Mouse (Mus musculus) gastrocnemius, adult 8-10 months (tissue): Measurements from ENCODE around the gene Ramac. TPM values are rescaled to one million over a fixed set of nuclear protein-coding genes. Genes with fewer than 3 reads are reported as not detected.

ENCODE experiments used
- DNase-seq, 2 experiments: peaks; one replicate each; pipeline ENCODE4 v3.0.0; 2022; ENCODE audit warnings: low spot score in 2 of 2
- total RNA-seq, 4 experiments: library from RNA; stranded (reverse); gene quantifications; 2 replicates each; pipeline ENCODE4 v1.2.4; 2022

Gene Ramac
- 10 to 100 TPM; 23.0 to 26.0 (median 24.4) TPM for total RNA-seq

GRCm38 (mm10) chr7:81762180-81763109 is at the start of gene Ramac:
Gene Ramac (plus strand): TSS chr7:81762925.
- peak; percentile 61 to 76 for DNase-seq

GRCm38 (mm10) chr7:81718657-81719056 is 44.1 kb upstream of the Ramac start:
- no peak for DNase-seq

GRCm38 (mm10) chr7:81719216-81719661 is 43.5 kb upstream of the Ramac start:
- DNase-seq: no peak

- DNase-seq: no peak
Measured at GRCm38 (mm10) chr7:81721271-81721670, 41.5 kb upstream of the Ramac start.

- DNase-seq: no peak
Measured at GRCm38 (mm10) chr7:81723851-81724250, 38.9 kb upstream of the Ramac start.

GRCm38 (mm10) chr7:81725986-81726727 is 36.6 kb upstream of the Ramac start:
- DNase-seq: no peak

GRCm38 (mm10) chr7:81726728-81727005 is 36.1 kb upstream of the Ramac start:
- DNase-seq: no peak

GRCm38 (mm10) chr7:81727716-81728115 is 35.0 kb upstream of the Ramac start:
- no peak for DNase-seq

GRCm38 (mm10) chr7:81729787-81730186 is 32.9 kb upstream of the Ramac start:
- DNase-seq: no peak

GRCm38 (mm10) chr7:81731181-81731651 is 31.5 kb upstream of the Ramac start:
- DNase-seq: no peak

- DNase-seq: no peak
Measured at GRCm38 (mm10) chr7:81732183-81733089, 30.3 kb upstream of the Ramac start.

- DNase-seq: no peak
Measured at GRCm38 (mm10) chr7:81735300-81736048, 27.3 kb upstream of the Ramac start.

GRCm38 (mm10) chr7:81738720-81739385 is 23.9 kb upstream of the Ramac start:
- DNase-seq: no peak

- no peak for DNase-seq
Measured at GRCm38 (mm10) chr7:81740010-81740409, 22.7 kb upstream of the Ramac start.

GRCm38 (mm10) chr7:81744145-81744544 is 18.6 kb upstream of the Ramac start:
- DNase-seq: peak in 1 of 2 experiments; percentile 4

GRCm38 (mm10) chr7:81747956-81748355 is 14.8 kb upstream of the Ramac start:
- no peak for DNase-seq

- DNase-seq: no peak
Measured at GRCm38 (mm10) chr7:81763110-81763845, 553 bp downstream of the Ramac start.

GRCm38 (mm10) chr7:81772786-81773539 is 10.2 kb downstream of the Ramac start:
- no peak for DNase-seq

- DNase-seq: no peak
Measured at GRCm38 (mm10) chr7:81775325-81775724, 12.6 kb downstream of the Ramac start.
